Mouse (Mus musculus) kidney, postnatal 4 days (tissue): ENCODE data around the gene Btbd6.

Source experiments
- DNase-seq, 2 experiments: peaks; one replicate each; pipeline ENCODE4 v3.0.0; 2021; ENCODE audit warnings: mixed read lengths in 2 of 2

Gene Btbd6

GRCm38 (mm10) chr12:113012443-113012842, 36.2 kb downstream of the Btbd6 start:
- DNase-seq: no peak

- DNase-seq: peak in 1 of 2 experiments; percentile 12
Measured at GRCm38 (mm10) chr12:113013021-113013491, 36.8 kb downstream of the Btbd6 start.

GRCm38 (mm10) chr12:113013604-113014558, 37.6 kb downstream of the Btbd6 start, which contains the start of gene Pacs2:
Gene Pacs2, plus strand, starts transcription at chr12:113014508.
- DNase-seq: peak; percentile 96 to 98

- peak; percentile 52 to 73 for DNase-seq
Measured at GRCm38 (mm10) chr12:113014561-113015556, 38.6 kb downstream of the Btbd6 start.

GRCm38 (mm10) chr12:113015956-113016355, 39.7 kb downstream of the Btbd6 start:
- DNase-seq: no peak

GRCm38 (mm10) chr12:113016976-113017375, 40.7 kb downstream of the Btbd6 start:
- no peak for DNase-seq

GRCm38 (mm10) chr12:113017429-113017984, 41.2 kb downstream of the Btbd6 start:
- DNase-seq: no peak

- no peak for DNase-seq
Measured at GRCm38 (mm10) chr12:113018763-113019162, 42.5 kb downstream of the Btbd6 start.

GRCm38 (mm10) chr12:113021488-113021887, 45.2 kb downstream of the Btbd6 start:
- no peak for DNase-seq

GRCm38 (mm10) chr12:113023082-113023481, 46.8 kb downstream of the Btbd6 start:
- DNase-seq: no peak

- DNase-seq: no peak
Measured at GRCm38 (mm10) chr12:113026557-113026956, 50.3 kb downstream of the Btbd6 start.

- no peak for DNase-seq
Measured at GRCm38 (mm10) chr12:113027495-113027894, 51.2 kb downstream of the Btbd6 start.

GRCm38 (mm10) chr12:113028067-113028466, 51.8 kb downstream of the Btbd6 start:
- no peak for DNase-seq
